Mouse (Mus musculus) cerebellum, adult 2 months (tissue): Measurements from ENCODE around the gene Lgals1.

Experiments
- CTCF ChIP-seq: fragments of 200-500 bp; IDR thresholded peaks from 2 replicates; pipeline ENCODE4 v1.5.1; 2011; ENCODE audit warnings: low read depth, mild to moderate bottlenecking, control low read depth, low read length, moderate library complexity, borderline replicate concordance; ENCODE audit not compliant: insufficient read depth
- POLR2A ChIP-seq: fragments of 200-500 bp; IDR thresholded peaks from 2 replicates; pipeline ENCODE4 v1.6.1; 2011; ENCODE audit warnings: low read length, control low read depth, borderline replicate concordance; ENCODE audit not compliant: insufficient read depth

GRCm38 (mm10) chr15:78971626-78972025, 45.1 kb downstream of the Lgals1 start:
- TF ChIP-seq POLR2A = no peak
- no peak for TF ChIP-seq CTCF
